Mouse (Mus musculus) testis, adult 2 months (tissue): ENCODE data around the gene Ocrl. TPM values are rescaled to one million over a fixed set of nuclear protein-coding genes. Genes with fewer than 3 reads are reported as not detected.

Source experiments
- H3K27ac ChIP-seq: fragments of 200-500 bp; 2 replicates; pipeline ENCODE4 v1.5.1; 2012; ENCODE audit warnings: low read depth, low read length; ENCODE audit not compliant: control insufficient read depth, insufficient read depth
- H3K27me3 ChIP-seq: fragments of 200-500 bp; 2 replicates; pipeline ENCODE4 v1.6.1; 2012; ENCODE audit warnings: mild to moderate bottlenecking, low read length, moderate library complexity; ENCODE audit not compliant: control insufficient read depth, insufficient read depth
- H3K36me3 ChIP-seq: fragments of 200-500 bp; 2 replicates; pipeline ENCODE4 v1.6.1; 2012; ENCODE audit warnings: mild to moderate bottlenecking, low read length; ENCODE audit not compliant: control insufficient read depth, insufficient read depth
- H3K4me1 ChIP-seq: fragments of 200-500 bp; 2 replicates; pipeline ENCODE4 v1.6.1; 2012; ENCODE audit warnings: low read length; ENCODE audit not compliant: control insufficient read depth, insufficient read depth
- H3K4me3 ChIP-seq: fragments of 200-500 bp; 2 replicates; pipeline ENCODE4 v1.5.1; 2012; ENCODE audit warnings: low read depth, mild to moderate bottlenecking, low read length, moderate library complexity, mixed read lengths; ENCODE audit not compliant: control insufficient read depth
- CTCF ChIP-seq: fragments of 200-500 bp; IDR thresholded peaks from 2 replicates; pipeline ENCODE4 v1.5.1; 2012; ENCODE audit warnings: low read depth, mild to moderate bottlenecking, inconsistent platforms, low read length, moderate library complexity; ENCODE audit not compliant: control insufficient read depth, insufficient read depth, insufficient replicate concordance
- POLR2A ChIP-seq: fragments of 200-500 bp; IDR thresholded peaks from 2 replicates; pipeline ENCODE4 v1.6.1; 2012; ENCODE audit warnings: low read depth, mild to moderate bottlenecking, inconsistent platforms, low read length, moderate library complexity; ENCODE audit not compliant: control insufficient read depth
- polyA plus RNA-seq: library from polyadenylated mRNA; depleted of rRNA; stranded (reverse); fragments of >200 nt; gene quantifications from 2 replicates; pipeline ENCODE4 v1.2.3, GENCODE M21; 2012; rRNA removed

The Ocrl gene
- 7.1 and 7.2 TPM in 2 replicates for polyA plus RNA-seq

- Histone ChIP-seq H3K4me3 (peak within 1 kb of the TSS; percentile 81), H3K36me3 (no peaks in the 10 kb centered on the region), H3K27me3 (no peaks in the 10 kb centered on the region), H3K27ac (peak within 1 kb of the TSS; percentile 42; the same call in 1 of the 2 replicates), H3K4me1 (peaks cover 3% of the 10 kb centered on the region; the same call in 1 of the 2 replicates)
- TF ChIP-seq CTCF, result peak; percentile 67
- no peak for TF ChIP-seq POLR2A
Observed at GRCm38 (mm10) chrX:47912306-47912792, at the start of gene Ocrl. Ocrl (plus strand) TSS chrX:47912387.

- TF ChIP-seq CTCF, result no peak
- no peak for TF ChIP-seq POLR2A
- Histone ChIP-seq H3K4me3 (no peak overlapping the region), H3K27me3 (no peaks in the 10 kb centered on the region), H3K4me1 (no peaks in the 10 kb centered on the region), H3K27ac (no peak overlapping the region), H3K36me3 (no peaks in the 10 kb centered on the region)
Observed at GRCm38 (mm10) chrX:47880052-47880451, 32.1 kb upstream of the Ocrl start.

GRCm38 (mm10) chrX:47882813-47883212, 29.4 kb upstream of the Ocrl start:
- no peaks in the 10 kb centered on the region for H3K27me3 ChIP-seq

GRCm38 (mm10) chrX:47887401-47887800, 24.8 kb upstream of the Ocrl start:
- no peaks in the 10 kb centered on the region for H3K27me3 ChIP-seq
- TF ChIP-seq POLR2A (no peak), CTCF (no peak)
- no peak overlapping the region for H3K27ac ChIP-seq

More at GRCm38 (mm10) chrX:47882813-47883212, 29.4 kb upstream of the Ocrl start:
- Histone ChIP-seq H3K36me3 (no peaks in the 10 kb centered on the region), H3K4me1 (no peaks in the 10 kb centered on the region), H3K27ac (no peak overlapping the region), H3K4me3 (no peak overlapping the region)
- TF ChIP-seq CTCF (no peak), POLR2A (no peak)

GRCm38 (mm10) chrX:47891243-47891906, 20.8 kb upstream of the Ocrl start:
- H3K27ac ChIP-seq, result 0 out of 2 replicates have a peak overlapping the region, but pooled peaks have one; percentile 4
- TF ChIP-seq CTCF (no peak), POLR2A (no peak)
- H3K4me3 ChIP-seq, result peak overlapping the region; percentile 92
- no peaks in the 10 kb centered on the region for H3K36me3 ChIP-seq
- no peaks in the 10 kb centered on the region for H3K4me1 ChIP-seq
- H3K27me3 ChIP-seq, result no peaks in the 10 kb centered on the region

More at GRCm38 (mm10) chrX:47887401-47887800, 24.8 kb upstream of the Ocrl start:
- Histone ChIP-seq H3K4me3 (no peak overlapping the region), H3K36me3 (no peaks in the 10 kb centered on the region), H3K4me1 (no peaks in the 10 kb centered on the region)

GRCm38 (mm10) chrX:47891907-47892430, 20.2 kb upstream of the Ocrl start:
- H3K27ac ChIP-seq, result peak overlapping the region; percentile 84
- no peaks in the 10 kb centered on the region for H3K36me3 ChIP-seq
- peak overlapping the region; percentile 92 for H3K4me3 ChIP-seq
- TF ChIP-seq CTCF (no peak), POLR2A (no peak)
- no peaks in the 10 kb centered on the region for H3K27me3 ChIP-seq
- no peaks in the 10 kb centered on the region for H3K4me1 ChIP-seq

GRCm38 (mm10) chrX:47892431-47893024, 19.7 kb upstream of the Ocrl start, which contains the start of gene Smarca1:
Smarca1 (minus strand) TSS chrX:47892974.
- no peaks in the 10 kb centered on the region for H3K4me1 ChIP-seq
- no peaks in the 10 kb centered on the region for H3K27me3 ChIP-seq
- H3K4me3 ChIP-seq, result peak within 1 kb of the TSS; percentile 92
- H3K27ac ChIP-seq, result peak within 1 kb of the TSS; percentile 84
- no peaks in the 10 kb centered on the region for H3K36me3 ChIP-seq
- TF ChIP-seq POLR2A, result no peak
- no peak for TF ChIP-seq CTCF
